Mouse (Mus musculus) granulocyte monocyte progenitor cell, adult 5-6 weeks (primary cell): ENCODE measurements around the gene Dpp3. TPM values are rescaled to one million over a fixed set of nuclear protein-coding genes. Genes with fewer than 3 reads are reported as not detected.
"Not testable (repeated sequence)": the region's sequence is repeated elsewhere in the genome, so short reads cannot be mapped to it uniquely, and the experiment has no call there.

Experiments used
- ATAC-seq: replicated peaks from 2 replicates; pipeline ENCODE4 v1.8.0; 2016; ENCODE audit warnings: mild to moderate bottlenecking, moderate TSS enrichment, inconsistent platforms; ENCODE audit not compliant: poor library complexity, severe bottlenecking
- total RNA-seq, 2 experiments: library from RNA; stranded (forward) in 1 of 2; stranded (reverse) in 1 of 2; fragments of 200-712, 200-1000 nt in 1 of 2; fragments of >200 nt in 1 of 2; fragmentation: Nextera tagmentation in 1 of 2; gene quantifications; 2 replicates each; pipeline ENCODE4 v1.2.3; 2014 to 2017

The Dpp3 gene
- total RNA-seq (2014; fragmentation: Nextera tagmentation) (48.5 and 66.6 TPM in 2 replicates), total RNA-seq (2017) (38.7 and 41.0 TPM in 2 replicates)

DNA sequence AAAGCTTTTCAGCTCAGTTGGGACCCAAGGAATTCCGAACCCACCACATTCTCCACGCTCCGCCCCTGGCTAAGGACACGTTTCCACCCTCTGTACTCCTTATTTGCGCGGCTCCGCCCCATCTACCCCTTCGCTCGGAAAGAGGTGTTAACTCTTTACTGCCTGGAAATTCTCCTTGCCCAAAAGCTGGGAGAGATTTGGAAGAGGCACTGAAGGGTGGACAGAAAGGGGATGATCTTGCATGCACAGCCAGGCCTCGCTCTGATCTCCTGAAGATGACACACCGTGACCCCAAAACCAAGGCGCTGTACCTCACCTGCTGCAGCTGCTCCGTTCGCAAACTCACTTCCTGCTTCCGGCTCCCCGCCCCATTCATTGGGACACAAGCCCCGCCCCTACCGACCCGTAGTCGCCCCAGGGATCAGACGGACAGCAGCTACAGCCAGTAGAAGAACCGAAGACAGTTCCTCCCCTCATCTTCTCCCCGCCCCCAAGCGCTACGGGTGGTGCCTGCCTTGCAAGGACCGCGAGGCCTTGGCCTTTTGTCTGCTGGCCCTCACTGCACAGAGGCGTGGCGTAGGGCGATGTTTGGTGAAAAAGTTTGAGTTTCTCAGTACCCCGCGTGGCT lies at the start of gene Dpp3:
Gene Dpp3, minus strand, starts transcription at position 384 of the 628 bp plus-strand sequence.
- ATAC-seq, result peak; percentile 99

DNA sequence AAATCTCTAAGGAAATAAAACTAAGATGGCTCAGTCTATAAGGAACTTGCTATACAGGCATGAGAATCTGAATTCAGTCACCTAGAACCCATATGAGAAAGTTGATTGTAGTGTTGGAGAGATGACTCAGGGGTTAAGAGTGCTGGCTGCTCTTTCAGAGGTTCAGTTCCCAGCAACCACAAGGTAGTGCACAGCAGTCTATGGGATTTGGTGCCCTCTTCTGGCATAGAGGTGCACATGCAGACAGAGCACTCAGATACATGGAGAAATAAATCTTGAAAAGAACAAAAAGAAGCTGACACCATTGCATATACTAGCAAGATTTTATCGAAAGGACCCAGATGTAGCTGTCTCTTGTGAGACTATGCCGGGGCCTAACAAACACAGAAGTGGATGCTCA lies 40.1 kb upstream of the Dpp3 start:
- ATAC-seq, result peak; percentile 84

DNA sequence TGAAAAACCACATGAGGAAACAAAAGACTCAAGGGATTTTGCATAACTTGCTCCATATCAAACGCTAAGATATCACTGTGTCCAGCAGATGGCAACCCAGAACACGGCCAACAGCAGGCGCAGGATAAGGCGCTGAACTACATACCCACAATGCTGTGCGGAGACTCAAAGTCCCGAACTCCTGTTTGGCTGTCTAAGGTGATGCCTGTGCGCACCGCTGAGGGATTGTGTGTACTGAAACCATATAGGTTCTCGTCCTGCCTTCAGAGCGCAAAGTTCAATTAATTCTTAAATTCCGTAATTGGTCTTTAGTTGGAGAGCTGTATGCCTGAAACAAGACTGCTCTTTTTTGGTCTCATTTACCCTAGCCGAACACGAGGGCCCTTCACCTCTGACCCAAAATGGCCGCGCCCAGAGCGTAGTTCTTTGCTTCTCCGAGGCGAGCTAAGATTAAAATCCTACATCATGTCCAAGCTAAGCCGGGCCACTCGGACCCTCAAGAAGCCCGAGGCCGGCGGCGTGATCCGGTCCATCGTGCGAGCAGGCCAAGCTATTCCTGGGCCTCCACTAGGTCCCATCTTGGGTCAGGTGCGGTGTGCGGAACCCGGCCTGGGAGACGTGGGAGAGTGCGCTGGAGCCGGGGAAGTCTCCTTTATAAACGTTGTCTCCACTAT lies 34.0 kb upstream of the Dpp3 start, which contains the start of gene Mrpl11:
Gene Mrpl11, plus strand, starts transcription at position 220 of the 674 bp plus-strand sequence.
- ATAC-seq, result peak; percentile 99

DNA sequence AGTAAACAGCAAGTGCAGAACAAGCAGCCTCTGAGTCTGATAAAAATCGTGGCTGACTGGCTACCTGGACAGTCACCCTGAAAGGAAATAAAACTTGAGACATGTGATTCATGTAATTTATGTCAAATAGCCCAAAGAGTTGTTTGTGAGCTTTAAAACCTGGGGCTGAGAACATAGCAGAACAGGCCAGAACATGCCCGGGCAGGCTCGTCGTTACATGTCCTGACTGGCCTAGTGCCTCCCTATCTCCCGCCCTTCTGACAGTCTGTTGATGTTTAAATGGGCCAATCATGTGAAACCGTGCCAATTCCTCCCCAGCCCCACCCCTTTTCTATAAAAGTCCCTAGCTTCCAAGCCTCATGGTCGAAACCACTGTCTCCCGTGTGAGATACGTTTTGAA lies 20.6 kb upstream of the Dpp3 start:
- ATAC-seq, result not testable (repeated sequence)

DNA sequence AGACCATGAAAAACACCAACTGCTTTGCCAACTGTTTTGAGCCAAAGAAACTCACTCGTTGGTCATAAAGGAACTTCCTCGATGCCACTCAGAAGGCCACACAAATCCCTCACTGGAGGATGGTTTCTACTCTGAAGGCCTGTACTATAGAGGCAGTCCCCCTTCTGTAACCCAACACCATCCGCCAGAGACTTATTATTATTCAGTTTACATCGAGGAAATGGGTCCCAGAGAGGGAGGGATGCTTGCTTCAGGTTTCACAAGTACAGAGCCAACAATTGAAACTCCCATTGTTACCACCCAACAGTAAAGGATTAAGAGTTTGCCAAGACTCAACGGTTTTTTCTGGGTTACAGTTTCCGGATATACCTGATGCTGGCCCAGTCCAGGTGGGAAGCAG lies 17.5 kb upstream of the Dpp3 start:
- ATAC-seq, result no peak

DNA sequence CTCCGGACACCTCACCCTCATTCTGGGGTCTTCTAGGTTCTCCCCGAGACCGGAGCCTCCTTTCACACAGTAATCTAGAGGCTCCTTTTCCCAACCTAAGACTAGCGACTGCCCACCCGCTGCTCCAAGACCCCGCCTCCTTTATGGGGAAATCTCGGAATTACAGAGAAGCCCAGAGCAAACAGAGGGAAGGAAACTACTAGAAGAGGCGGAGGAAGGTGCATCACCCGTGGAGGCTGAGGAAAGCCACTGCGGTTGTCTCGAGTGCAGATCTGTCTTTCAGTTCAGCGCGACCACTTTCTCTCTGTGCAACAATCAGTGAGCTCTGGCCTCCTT lies 15.1 kb upstream of the Dpp3 start:
- peak; percentile 65 for ATAC-seq

DNA sequence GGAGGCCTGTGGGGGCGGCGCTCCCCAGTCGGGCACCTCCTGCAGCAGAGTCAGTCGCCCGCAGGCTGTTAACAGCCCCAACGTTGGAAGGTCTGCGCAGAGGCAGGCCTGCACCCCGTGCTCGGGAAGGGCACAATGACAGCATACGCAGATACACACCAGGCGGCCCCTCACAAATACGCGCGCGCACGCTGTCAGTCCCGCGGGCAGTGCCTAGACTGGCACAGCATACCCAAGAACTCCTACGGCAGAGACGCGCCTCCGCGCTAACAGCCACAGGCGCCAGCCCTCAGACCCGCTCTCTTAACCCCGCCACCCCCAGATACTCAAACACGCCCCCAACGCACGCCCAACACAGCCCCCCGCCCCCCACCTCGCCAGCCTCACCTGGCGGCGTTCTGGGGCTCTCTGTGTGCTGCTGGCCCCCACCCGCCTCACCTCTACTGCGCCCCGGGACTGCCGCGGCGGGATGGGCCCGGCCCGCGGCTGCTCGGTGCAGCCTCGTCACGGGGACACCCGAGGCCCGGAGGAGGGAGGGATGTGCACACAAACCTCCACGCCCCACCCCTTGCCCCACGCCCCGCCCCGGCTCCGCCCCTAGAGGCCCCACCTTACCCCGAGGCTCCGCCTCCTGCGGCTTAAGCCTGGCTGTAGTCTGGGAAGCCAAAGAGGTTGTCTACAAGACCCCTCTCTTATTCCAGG lies 14.6 kb upstream of the Dpp3 start, which contains the start of gene Peli3:
Gene Peli3, minus strand, starts transcription at position 577 of the 702 bp plus-strand sequence.
- peak; percentile 87 for ATAC-seq

DNA sequence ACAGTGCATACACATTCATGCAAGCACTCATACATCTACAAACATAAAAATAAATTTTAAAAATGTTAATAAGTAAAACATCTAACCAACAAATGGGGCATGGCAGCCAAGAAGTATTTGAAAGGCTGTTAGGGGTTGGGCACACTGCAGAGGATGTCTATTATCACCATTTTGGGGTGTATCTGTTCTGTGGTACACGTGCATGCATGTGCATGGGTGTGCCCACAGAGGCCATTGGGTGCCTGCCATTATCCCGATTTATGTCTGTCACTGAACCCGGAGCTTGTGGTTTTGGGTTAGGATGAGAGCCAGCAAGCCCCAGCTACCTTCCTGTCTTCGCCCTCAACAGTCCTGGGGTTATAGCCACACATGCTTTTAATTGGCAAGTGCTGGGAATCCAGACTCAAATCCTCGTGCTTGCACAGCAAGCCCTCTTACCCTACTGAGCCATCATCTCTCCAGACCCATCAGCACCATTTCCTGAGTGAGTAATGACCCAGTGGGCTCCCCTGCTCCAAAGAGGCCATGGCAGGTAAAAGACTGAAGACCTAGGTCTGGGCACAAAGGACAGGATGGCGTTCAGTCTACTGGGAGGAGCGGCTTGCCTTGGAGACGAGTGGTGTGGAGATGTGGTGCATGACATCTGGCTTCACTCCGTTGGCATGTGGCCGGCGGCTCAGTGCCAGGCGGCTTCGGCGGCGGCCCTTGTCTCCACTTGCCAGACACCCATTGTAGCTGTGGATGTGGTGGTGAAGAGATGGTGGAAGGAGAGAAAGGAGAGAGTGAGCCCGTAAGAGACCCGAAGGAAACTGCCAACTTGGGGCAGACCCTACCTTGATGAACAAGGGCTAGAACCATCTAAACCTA lies 9.6 kb upstream of the Dpp3 start:
- ATAC-seq, result no peak

GRCm38 (mm10) chr19:4936896-4937295 lies 8.8 kb upstream of the Dpp3 start:
- ATAC-seq, result no peak

GRCm38 (mm10) chr19:4928781-4929180 lies 694 bp upstream of the Dpp3 start:
- ATAC-seq, result no peak

DNA sequence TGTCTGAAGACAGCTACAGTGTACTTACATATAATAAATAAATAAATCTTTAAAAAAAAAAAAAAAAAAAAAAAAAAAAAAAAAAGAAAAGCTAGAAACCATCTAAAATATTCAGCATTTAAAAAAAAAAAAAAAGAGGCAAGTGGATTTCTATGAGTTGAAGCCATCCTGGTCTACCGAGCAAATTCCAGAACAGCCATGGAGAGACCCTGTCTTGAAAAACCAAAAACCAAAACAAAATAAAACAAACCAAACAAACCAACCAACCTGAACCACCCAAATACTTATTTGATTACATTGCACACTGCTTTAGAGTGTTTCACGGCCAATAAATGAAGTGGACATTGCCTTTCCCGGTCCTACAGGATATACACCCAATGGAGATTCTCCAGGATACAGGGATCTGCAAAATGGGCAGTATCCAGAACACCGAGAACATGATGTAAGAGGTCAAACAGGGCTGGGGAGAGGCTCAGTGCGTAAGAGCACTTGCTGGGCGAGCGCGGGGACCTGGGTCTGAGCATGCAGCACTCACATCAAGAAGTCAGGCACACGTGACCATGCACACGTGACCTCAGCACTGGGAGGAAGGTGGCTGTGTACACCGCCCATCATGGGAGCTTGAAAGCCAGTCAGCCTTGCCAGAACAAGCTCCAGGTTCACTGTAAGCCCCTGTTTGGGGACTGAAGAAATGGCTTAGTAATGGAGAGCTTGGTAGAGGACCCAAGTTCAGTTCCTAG lies 2.8 kb downstream of the Dpp3 start:
- no peak for ATAC-seq

DNA sequence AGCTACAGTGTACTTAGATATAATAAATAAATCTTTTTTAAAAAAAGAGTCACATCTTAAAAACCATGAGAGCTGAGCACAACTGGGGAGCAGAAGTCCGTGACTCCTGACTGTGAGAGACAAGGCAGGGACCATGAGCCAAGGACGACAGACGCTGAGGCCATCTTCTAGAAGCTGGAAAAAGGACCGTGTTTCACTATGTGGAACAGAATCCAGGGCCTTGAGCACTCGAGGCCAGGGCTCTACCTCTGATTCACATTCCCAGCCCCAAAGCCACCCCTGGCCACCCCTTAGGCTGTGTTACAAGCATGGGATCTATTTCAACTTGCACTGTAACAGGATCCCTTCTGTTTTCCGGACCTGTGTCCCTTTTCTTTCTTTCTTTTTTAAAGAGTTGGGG lies 8.4 kb downstream of the Dpp3 start:
- ATAC-seq, result no peak

DNA sequence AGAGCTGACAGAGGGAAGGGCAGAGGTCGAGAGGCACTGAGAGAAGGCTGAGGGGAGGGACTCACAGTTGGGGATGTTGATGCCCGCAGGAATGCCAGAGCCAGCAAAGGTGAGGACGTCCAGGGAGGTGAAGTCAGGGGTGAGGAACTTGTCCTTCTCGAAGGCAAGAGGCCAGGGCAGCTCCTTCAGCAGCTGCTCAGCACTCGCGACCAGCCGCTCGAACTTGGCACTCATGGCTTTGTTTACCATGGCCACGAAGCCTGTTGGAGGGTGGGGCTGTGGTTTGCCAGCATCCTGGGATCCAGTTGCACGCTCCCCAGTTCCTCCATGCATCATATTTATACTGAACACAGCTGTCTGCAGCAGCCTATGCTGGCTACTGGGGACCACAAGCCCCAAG lies 11.3 kb downstream of the Dpp3 start:
- ATAC-seq, result no peak

DNA sequence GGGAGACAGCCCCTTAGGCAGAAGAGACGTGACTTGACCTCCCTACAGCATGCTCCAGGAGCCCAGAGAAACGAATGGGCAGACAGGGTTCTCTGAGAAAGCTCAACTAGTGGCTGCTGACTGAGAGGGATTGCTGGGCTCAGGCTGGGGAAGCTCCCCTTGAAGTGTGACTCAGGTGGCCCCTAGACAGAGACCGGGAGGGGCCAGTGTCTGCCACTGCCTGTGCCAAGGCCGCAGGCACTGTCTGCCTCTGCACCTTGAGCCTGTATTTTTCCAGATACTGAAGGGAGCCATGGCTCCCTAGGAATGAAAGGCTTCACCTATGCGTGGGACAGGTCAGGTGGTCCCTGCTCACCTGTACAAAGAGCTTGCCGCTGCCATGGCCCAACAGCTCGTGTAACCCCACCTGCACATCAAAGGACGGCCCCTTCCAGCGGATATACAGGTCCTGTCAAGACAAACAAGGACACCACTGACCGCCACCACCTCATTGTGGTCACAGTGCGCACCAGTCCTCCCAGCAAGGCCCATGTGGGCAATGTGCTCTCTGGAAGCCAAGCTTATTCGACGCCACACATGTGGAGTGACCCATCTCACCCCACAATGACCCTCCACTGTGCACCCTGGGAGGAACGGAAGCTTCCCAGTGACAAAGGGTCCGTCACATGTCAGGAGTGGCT lies 12.0 kb downstream of the Dpp3 start:
- ATAC-seq, result no peak

DNA sequence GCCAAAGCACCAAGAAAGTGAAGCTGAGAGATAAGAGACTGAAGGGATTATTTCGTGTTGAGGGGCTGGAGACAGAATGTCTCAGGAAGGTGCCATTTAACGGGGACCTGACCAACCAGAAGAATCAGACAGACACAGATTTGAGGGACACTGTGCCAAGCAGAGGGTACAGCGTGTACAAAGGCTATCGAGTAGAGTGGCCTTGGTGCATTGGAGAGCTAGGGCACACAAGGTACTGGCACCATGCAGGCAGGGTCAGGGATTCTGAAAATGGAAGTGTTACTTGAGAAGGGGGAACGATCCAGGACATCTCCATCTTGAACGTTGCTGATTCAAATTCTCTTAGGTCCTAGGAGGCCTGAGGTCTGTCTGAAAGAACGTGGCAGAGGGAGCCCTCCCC lies 18.7 kb downstream of the Dpp3 start:
- no peak for ATAC-seq

DNA sequence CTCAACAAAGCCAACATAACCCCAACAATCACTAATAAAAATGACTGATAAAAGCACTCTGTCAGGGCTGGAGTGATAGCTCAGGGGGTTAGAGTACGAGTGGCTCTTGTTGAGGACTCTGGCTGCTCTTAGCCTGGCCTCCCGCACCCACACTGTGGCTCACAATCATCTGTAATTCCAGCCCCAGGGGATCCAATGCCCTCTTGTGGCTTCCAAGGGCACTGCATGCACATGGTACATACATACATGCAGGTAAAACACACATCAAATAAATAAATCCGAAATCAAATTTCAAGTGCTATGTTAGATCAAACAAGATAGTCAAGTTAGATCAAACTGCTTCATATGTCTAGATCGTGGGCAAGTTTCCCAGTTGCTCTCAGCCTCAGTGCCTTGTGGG lies 20.0 kb downstream of the Dpp3 start:
- 0 out of 2 replicates have a peak, but pooled peaks have one; percentile 38 for ATAC-seq

- ATAC-seq, result peak; percentile 79
Observed at GRCm38 (mm10) chr19:4905979-4906794, 21.9 kb downstream of the Dpp3 start, which contains the start of gene Bbs1. Bbs1 (minus strand) TSS chr19:4906628.

DNA sequence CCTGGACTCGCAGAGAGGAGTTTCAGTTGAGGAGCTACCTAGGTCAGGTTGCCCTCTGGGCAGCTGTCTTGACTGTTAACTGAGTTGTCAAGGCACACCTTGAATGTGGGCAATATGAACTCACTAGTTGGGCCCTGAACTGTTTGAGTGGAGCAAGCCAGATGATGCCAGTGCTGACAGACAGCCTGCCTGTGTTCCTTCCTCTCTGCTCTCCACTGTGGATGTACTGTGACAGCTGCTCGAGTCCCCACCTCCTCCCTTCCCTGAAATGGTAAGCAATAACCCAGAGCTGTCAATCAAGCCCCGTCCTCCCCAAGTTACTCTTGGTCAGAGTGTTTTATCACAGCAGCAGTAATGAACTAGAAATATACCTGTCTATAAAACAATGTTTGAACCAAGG lies 28.2 kb downstream of the Dpp3 start:
- ATAC-seq, result no peak
